Mouse (Mus musculus) ZHBTc4 (cell line): Measurements from ENCODE around the gene 2900011O08Rik.

Source experiments
- DNase-seq: peaks from one replicate; pipeline ENCODE4 v3.0.0-alpha.2; 2011; ENCODE audit warnings: low read depth, low spot score

Gene 2900011O08Rik

GRCm38 (mm10) chr16:14135014-14135413 is 148.6 kb downstream of the 2900011O08Rik start:
- DNase-seq, result no peak

GRCm38 (mm10) chr16:14137976-14138561 is 151.7 kb downstream of the 2900011O08Rik start:
- no peak for DNase-seq

DNA sequence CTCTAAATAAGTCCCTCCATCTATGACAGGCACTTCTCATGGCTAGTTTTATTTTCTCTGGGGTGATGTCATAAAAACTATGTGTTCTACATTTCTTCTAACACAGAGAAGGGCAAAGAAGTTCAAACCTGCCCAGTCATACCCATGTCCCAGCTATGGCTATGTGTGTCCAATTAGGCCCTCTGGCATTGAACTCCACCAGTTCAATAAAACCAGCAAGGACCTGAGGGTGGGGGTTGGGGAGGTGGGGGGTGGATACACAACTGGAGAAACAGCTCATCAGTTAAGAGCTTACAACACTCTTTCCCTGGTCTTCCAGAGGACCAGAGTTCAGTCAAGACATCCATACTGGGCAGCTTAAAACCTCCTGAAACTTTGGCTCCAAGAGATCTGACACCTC is 152.7 kb downstream of the 2900011O08Rik start:
- DNase-seq, result no peak

GRCm38 (mm10) chr16:14143298-14143697 is 156.9 kb downstream of the 2900011O08Rik start:
- DNase-seq, result no peak

DNA sequence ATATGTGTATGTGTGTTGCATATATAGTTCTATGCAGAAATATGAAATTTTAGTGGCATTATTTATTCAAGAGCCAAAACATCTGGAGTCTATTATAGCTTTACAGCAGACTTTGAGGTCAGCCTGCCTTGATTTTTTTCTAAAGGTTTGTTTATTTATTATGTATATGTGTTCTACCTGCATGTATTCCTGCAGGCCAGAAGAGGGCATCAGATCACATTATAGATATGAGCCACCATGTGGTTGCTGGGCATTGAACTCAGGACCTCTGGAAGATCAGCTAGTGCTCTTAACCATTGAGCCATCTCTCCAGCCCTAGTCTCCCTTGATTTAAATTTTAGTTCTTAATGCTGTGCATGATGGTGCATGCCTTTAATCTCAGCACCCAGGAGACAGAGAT is 161.3 kb downstream of the 2900011O08Rik start:
- DNase-seq, result peak; percentile 21
